Mouse (Mus musculus) G1E-ER4 (cell line): Measurements from ENCODE around the gene Lyrm9. TPM values are rescaled to one million over a fixed set of nuclear protein-coding genes. Genes with fewer than 3 reads are reported as not detected.

Source experiments
- GATA1 ChIP-seq: IDR thresholded peaks from one replicate; pipeline ENCODE4 v1.8.0; 2012; ENCODE audit warnings: low read length, inconsistent platforms
- polyA plus RNA-seq: library from polyadenylated mRNA; stranded (reverse); fragments of >175 nt; gene quantifications from 2 replicates; pipeline ENCODE4 v1.2.3, GENCODE M21; 2012

Gene Lyrm9
- polyA plus RNA-seq, 1 experiment: 224 TPM

GRCm38 (mm10) chr11:78864567-78865278 lies 38.3 kb downstream of the Lyrm9 start:
- no peak for TF ChIP-seq GATA1

- no peak for TF ChIP-seq GATA1
Measured at GRCm38 (mm10) chr11:78865314-78865713, 38.9 kb downstream of the Lyrm9 start.

- TF ChIP-seq GATA1: no peak
Measured at GRCm38 (mm10) chr11:78866486-78866885, 40.1 kb downstream of the Lyrm9 start.

- no peak for TF ChIP-seq GATA1
Measured at GRCm38 (mm10) chr11:78867696-78868095, 41.3 kb downstream of the Lyrm9 start.

GRCm38 (mm10) chr11:78870891-78871290 lies 44.5 kb downstream of the Lyrm9 start:
- TF ChIP-seq GATA1: no peak

- no peak for TF ChIP-seq GATA1
Measured at GRCm38 (mm10) chr11:78872782-78873181, 46.4 kb downstream of the Lyrm9 start.

- TF ChIP-seq GATA1: no peak
Measured at GRCm38 (mm10) chr11:78879727-78880126, 53.3 kb downstream of the Lyrm9 start.

- no peak for TF ChIP-seq GATA1
Measured at GRCm38 (mm10) chr11:78886693-78887092, 60.3 kb downstream of the Lyrm9 start.

GRCm38 (mm10) chr11:78887102-78887971 lies 61.0 kb downstream of the Lyrm9 start:
- TF ChIP-seq GATA1: no peak

GRCm38 (mm10) chr11:78889156-78889555 lies 62.8 kb downstream of the Lyrm9 start:
- TF ChIP-seq GATA1: no peak

Other genes with a start within 250 kb of the Lyrm9 start
- gene Nlk, start 129.2 kb upstream of the Lyrm9 start, polyA plus RNA-seq: 10.2 and 12.0 TPM in 2 replicates
- 53.9 and 81.0 TPM in 2 replicates for gene Ccnq, start 74.9 kb upstream of the Lyrm9 start, polyA plus RNA-seq
- not detected in 2 replicates for gene Nos2, start 94.2 kb downstream of the Lyrm9 start, polyA plus RNA-seq
- gene Lgals9, start 158.4 kb downstream of the Lyrm9 start, polyA plus RNA-seq: 37.5 and 52.0 TPM in 2 replicates